Mouse (Mus musculus): ENCODE results near the gene Arhgap30. TPM values are rescaled to one million over a fixed set of nuclear protein-coding genes. Genes with fewer than 3 reads are reported as not detected.
A peak's percentile ranks its signal among the peaks of the same experiment; 100 is the strongest.

Arhgap30 gene
- 1 to 10 TPM; 1.7 to 2.3 TPM for total RNA-seq (2021)
- long read RNA-seq, experiment 1, full-length matches to known transcripts, result 2 of 5 reads
- long read RNA-seq, experiment 1, partial matches to known transcripts, result 2 of 5 reads
- long read RNA-seq, experiment 1, other reads (novel, unspliced or antisense), result 1 of 5 reads
- long read RNA-seq, experiment 2, result 0 reads

- no peak for DNase-seq
These were observed at the start of gene Arhgap30 for GRCm38 (mm10) chr1:171388376-171389102. Arhgap30 (plus strand) TSS chr1:171388954.

GRCm38 (mm10) chr1:171342262-171343207 is 46.2 kb upstream of the Arhgap30 start:
- no peak for DNase-seq

GRCm38 (mm10) chr1:171343922-171344677 is 44.7 kb upstream of the Arhgap30 start:
- DNase-seq, result peak; percentile 44

GRCm38 (mm10) chr1:171344715-171345114 is 44.0 kb upstream of the Arhgap30 start:
- DNase-seq, result no peak

GRCm38 (mm10) chr1:171345225-171346094 is 43.3 kb upstream of the Arhgap30 start, which contains the start of the genes Nit1 and Pfdn2:
Nit1 (minus strand) TSS chr1:171345646.
Pfdn2 (plus strand) TSS chr1:171345670.
- DNase-seq, result peak; percentile 88

GRCm38 (mm10) chr1:171346095-171346450 is 42.7 kb upstream of the Arhgap30 start:
- DNase-seq, result no peak

- peak; percentile 28 for DNase-seq
These were observed 40.1 kb upstream of the Arhgap30 start for GRCm38 (mm10) chr1:171348665-171349064.

GRCm38 (mm10) chr1:171349210-171349609 is 39.5 kb upstream of the Arhgap30 start:
- DNase-seq, result no peak

GRCm38 (mm10) chr1:171355812-171356340 is 32.9 kb upstream of the Arhgap30 start:
- DNase-seq, result no peak

- DNase-seq, result no peak
These were observed 31.9 kb upstream of the Arhgap30 start for GRCm38 (mm10) chr1:171356814-171357213.

GRCm38 (mm10) chr1:171358421-171358820 is 30.3 kb upstream of the Arhgap30 start:
- DNase-seq, result no peak

GRCm38 (mm10) chr1:171360253-171360652 is 28.5 kb upstream of the Arhgap30 start:
- DNase-seq, result peak; percentile 22

- DNase-seq, result peak; percentile 77
These were observed 28.1 kb upstream of the Arhgap30 start, which contains the start of gene Klhdc9 for GRCm38 (mm10) chr1:171360656-171361055. Klhdc9 (minus strand) TSS chr1:171360798.

GRCm38 (mm10) chr1:171361106-171362103 is 27.3 kb upstream of the Arhgap30 start:
- DNase-seq, result peak; percentile 54

GRCm38 (mm10) chr1:171365934-171366333 is 22.8 kb upstream of the Arhgap30 start:
- no peak for DNase-seq

- DNase-seq, result no peak
These were observed 18.8 kb upstream of the Arhgap30 start, which contains the start of gene Nectin4 for GRCm38 (mm10) chr1:171369845-171370556. Nectin4 (plus strand) TSS chr1:171370099.

GRCm38 (mm10) chr1:171372880-171373279 is 15.9 kb upstream of the Arhgap30 start:
- no peak for DNase-seq

- DNase-seq, result no peak
These were observed 14.8 kb upstream of the Arhgap30 start for GRCm38 (mm10) chr1:171373946-171374345.
